Mouse (Mus musculus): Measurements from ENCODE around the gene Ppp4r1.

The Ppp4r1 gene

DNA sequence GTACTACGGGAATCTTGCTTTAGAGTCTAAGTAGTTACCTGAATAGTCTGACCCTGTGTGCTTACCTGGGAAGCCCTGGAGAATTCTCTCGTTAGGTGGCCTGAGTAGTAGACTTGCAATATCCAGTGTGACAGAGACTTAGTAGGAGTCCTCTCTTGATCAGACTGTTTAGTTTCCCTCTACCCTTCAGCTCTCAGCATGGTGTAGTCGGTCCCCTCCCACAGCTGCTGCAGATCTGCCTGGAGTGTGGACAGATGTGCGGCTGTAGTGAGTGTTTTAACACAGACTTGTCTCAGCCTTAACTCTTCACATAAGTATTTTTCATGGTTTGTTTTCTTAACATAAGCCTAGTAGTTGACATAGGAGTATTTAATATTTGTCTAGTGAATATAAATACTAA, 19.7 kb downstream of the Ppp4r1 start:
- DNase-seq (ENCODE audit: low spot score in 2 of 2): no peak

DNA sequence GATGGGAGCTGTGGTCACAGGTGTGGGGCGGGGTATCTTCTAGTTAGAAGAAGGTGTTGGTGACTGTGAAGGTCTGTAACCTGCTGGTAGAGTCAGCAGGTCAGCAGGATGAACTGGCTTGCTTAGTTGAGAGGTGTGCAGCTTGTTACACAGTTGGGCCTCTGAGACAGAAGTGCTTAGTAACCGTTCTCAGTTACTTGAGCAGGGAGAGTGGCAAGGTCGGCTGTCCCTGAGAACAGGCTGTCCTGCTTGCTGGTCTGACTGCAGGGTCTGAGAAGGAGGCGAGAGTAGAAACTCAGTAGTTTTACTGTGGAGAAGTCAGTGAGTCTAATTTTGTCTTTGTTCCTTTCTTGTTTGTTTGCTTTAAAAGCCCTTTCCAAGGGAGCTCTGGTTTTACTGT, 23.6 kb downstream of the Ppp4r1 start:
- no peak for DNase-seq (ENCODE audit: low spot score in 2 of 2)

GRCm38 (mm10) chr17:65806416-65806815, 24.0 kb downstream of the Ppp4r1 start:
- DNase-seq (ENCODE audit: low spot score in 2 of 2): no peak

DNA sequence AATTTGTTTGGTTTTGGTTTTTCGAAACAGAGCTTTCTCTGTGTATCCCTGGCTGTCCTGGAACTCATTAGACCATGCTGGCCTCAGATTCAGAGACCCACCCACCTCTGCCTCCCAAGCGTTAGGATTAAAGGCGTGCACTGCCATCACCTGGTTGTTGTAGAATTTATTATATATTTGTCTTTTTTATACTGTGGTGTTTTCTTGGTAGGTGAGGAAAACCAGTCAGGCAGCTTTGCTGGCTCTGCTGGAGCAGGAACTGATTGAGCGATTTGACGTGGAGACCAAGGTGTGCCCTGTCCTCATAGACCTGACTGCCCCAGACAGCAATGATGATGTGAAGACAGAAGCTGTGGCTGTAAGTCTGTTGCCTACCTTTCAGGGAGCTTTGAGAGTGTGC, 28.7 kb downstream of the Ppp4r1 start:
- no peak for DNase-seq (ENCODE audit: low spot score in 2 of 2)

DNA sequence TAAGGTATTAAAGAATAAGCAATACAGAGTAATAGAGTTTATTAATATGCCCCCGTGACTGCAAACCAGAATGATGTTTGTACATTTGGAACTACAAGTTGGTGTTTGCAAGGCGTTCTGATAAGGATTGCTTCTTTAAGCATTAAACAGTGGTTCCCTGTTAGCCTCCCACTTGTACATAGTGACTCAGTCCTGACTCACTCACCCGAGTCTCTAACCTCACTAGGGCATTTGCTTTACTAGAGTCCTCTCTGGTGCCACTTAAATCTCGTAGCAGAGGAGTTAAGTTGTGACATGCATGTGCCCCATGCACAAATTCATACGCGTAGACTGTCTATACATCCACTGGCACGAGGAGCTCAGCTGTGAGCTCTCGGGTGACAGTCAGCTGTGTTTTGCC, 31.4 kb downstream of the Ppp4r1 start:
- DNase-seq (ENCODE audit: low spot score in 2 of 2): no peak

DNA sequence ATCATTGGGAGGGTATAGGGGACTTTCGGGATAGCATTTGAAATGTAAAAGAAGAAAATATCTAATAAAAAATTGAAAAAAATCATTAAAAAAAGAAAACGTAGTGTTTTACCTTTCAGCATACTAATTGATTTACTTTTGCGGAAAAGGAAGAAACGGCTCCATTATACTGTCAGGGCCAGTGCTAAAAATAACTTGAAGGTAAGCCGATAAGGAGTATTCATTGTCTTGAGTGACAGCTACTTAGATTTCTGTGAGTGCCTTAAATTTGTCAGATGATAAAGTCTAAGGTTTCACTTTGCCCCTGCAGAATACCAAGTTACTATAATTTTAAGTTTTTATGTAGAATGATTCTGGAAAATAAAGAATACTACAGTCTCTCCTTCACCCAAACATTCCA, 37.8 kb downstream of the Ppp4r1 start:
- DNase-seq (ENCODE audit: low spot score in 2 of 2): no peak

GRCm38 (mm10) chr17:65822423-65822822, 40.0 kb downstream of the Ppp4r1 start:
- DNase-seq (ENCODE audit: low spot score in 2 of 2): no peak

DNA sequence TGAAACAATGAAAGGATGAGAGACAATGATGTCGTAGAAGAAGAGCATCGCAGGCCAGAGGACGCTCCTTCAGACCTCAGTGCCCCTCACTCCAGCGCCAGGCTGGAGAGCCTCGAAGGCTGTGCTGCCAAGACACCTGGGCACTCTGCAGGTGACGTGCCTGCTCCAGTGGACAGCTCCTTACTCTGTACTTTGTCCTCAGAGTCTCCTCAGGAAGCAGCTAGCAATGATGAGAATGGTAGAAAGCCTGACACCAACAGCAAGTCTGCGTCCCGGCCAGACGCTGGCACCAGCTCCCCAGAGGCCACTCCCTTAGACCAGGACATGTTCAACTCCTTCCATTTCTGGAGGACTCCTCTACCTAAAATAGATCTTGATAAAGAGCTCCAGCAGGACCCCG, 41.9 kb downstream of the Ppp4r1 start:
- no peak for DNase-seq (ENCODE audit: low spot score in 2 of 2)

GRCm38 (mm10) chr17:65826257-65826656, 43.9 kb downstream of the Ppp4r1 start:
- no peak for DNase-seq (ENCODE audit: low spot score in 2 of 2)

- DNase-seq (ENCODE audit: low spot score in 2 of 2): no peak
Measured at GRCm38 (mm10) chr17:65827119-65827840, 44.9 kb downstream of the Ppp4r1 start.

DNA sequence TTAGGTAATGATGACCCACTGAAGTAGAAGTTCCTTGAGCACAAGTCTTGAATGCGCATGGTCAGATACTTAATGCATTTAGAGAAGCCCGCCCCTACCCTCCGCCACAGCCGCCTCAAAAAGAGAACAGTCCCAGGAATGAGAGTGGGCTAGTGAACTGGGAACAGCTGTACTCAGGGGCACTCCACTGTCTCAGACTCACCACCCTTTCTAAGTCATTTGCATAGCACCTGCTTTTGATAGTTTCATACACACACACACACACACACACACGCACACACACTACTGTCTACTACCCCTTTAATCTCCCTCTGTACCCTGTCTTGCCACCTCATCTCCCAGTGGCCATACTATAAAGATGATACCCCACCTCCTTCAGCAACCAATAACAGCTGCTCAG, 45.5 kb downstream of the Ppp4r1 start:
- DNase-seq (ENCODE audit: low spot score in 2 of 2): no peak

DNA sequence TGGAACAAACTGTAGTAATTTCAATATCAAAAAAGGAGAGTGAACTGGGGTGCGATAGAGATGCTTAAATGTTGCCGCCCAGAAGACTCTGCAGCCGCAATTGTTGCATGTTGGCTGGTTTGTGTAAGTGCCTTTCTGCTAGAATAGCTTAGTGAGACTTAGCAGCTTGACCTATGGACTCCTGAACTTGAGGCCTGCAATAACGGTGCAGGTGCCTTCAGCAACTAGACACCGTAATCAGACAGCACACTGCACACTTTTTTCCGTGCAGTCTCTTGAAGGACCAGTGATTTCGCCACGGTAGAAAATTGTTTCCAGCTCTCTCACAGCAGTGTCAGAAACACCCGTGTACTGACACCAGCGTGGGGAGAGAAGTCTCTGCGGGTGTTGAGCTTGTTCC, 46.6 kb downstream of the Ppp4r1 start:
- DNase-seq (ENCODE audit: low spot score in 2 of 2): no peak

GRCm38 (mm10) chr17:65830216-65830863, 48.0 kb downstream of the Ppp4r1 start:
- no peak for DNase-seq (ENCODE audit: low spot score in 2 of 2)

DNA sequence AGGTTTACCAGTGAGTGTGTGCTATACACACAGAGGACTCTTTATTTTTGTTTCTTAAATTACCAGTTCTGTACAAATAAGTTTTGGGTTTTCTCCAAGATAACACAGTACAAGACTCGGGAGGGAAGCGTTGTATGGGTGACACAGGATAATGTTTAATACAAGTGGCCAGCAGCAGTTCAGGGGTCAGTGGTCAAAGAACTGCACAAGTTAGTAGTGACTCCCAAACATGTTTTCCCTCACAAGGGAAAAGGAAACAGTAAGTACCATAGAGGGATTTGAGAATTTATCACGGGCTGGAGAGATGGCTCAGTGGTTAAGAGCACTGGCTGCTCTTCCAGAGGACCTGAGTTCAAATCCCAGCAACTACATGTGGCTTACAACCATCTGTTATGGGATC, 51.5 kb downstream of the Ppp4r1 start:
- DNase-seq (ENCODE audit: low spot score in 2 of 2): no peak

DNA sequence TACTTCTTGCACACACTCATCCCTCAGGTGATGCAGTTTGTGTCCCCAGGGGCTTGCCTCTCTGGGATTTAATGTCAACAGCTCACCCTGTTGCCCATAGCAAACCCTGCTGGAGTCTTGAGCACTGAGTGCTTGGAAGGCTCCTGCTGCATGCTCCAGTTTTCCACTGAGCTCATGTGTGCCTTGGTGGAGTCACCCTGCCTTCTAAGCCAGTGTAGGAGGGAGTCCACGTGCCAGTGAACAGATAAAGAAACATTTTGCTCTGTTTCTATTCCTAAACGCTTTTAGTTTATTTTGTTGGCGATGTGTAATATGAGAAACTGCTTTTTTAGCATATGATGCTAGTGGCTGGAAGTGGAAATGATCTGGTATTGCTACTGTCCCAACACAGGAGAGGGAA, 54.4 kb downstream of the Ppp4r1 start:
- no peak for DNase-seq (ENCODE audit: low spot score in 2 of 2)

DNA sequence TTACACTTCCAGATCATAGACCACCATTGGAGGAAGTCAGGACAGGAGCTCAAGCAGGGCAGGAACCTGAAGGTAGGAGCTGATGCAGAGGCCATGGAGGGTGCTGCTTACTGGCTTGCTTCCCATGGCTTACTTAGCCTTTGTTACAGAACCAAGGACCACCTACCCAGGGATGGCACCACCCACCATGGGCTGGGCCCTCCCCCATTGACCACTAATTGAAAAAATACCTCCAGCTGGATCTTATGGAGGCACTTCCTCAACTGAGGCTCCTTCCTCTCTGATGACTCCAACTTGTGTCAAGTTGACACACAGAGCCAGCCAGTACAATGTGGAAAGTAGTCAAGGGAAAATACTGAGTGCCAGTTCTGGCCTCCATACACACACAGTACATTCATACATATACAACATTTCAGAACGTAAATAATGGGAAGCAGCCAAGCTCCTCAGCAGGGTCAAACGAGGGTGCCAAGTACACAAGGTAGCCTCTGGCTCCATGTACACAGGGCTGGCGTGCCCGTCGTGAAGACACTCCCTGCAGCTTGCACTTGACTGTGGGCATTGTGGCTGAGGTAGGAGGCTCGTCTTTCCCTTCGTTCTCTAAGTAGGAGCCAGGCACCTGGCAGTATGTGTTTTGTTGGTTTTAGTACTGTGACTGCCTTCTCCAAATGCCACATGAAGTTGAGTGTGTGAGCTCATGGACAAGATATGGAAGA, 57.3 kb downstream of the Ppp4r1 start:
- DNase-seq (ENCODE audit: low spot score in 2 of 2): no peak

- DNase-seq (ENCODE audit: low spot score in 2 of 2): no peak
Measured at GRCm38 (mm10) chr17:65842669-65843381, 60.5 kb downstream of the Ppp4r1 start.

DNA sequence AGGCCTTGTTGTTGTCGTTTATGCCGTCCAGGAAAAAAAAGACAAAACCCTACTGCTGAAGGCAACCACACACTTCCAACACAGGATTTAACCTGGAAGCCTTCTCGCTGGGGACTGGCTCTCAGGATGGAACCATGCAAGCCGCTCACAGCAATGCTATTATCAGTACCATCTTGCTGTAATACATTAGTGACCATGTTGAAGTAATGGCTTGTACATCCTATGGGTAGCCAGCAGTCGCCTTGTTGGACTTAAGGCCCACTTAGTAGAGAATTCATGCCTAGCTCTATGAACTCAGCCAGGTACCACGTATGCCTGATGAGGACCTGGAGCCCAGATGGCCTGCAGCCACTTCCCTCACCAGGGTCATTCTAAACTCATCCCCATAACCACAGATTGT, 63.0 kb downstream of the Ppp4r1 start:
- no peak for DNase-seq (ENCODE audit: low spot score in 2 of 2)

DNA sequence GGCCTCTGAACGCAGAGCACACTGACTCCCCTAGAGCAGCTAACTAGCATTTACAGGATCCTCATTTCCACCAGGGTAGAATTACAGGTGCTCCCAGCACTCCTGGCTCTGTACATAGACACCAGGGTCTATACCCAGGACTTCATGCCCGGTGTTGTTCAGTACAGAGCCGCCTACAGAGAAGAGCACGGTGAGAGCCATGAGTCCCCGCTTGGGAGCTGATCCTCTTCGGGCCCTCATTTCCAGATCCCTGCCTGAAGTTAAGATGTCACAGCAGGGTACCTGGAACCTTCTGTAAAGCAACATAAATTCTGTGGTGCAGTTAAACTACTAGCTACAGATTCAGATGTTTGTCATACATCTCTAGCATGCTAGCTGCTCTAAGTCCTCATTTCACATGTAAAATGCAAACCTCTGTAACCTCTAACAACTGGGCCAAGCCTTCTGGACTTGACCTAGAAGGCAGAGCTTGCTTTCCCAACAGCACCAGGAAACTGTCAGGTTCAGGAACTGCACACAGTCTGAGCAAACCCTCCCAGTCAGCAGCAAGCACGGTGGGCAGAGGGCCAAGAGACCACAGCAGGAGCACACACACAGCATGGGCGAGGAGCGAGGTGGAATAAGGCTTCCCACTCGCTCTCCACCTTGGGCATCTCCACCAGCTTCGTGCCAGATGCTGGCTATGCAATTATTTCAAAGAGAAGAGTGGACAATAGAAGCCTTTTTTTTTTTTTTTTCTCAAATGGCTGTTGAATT, 65.5 kb downstream of the Ppp4r1 start:
- DNase-seq (ENCODE audit: low spot score in 2 of 2): no peak

DNA sequence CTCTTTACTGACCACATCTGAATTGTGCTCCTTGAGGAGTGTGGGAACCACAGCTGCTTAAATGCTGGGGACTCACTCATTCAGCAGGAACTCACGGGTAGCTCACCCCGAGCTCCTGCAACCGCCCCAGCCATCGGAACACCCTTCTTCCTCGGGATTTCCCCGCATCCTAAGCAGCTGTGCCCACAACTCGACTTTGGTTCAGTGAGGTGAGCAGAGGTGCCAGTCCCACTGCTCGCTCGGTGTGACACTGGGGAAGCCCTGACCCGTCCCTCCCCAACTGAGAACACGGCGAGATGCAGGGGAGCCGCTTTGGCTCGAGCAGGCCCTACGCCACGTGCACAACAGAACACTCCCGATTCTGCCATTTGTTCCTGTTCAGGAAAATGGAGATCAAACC, 68.1 kb downstream of the Ppp4r1 start:
- no peak for DNase-seq (ENCODE audit: low spot score in 2 of 2)

DNA sequence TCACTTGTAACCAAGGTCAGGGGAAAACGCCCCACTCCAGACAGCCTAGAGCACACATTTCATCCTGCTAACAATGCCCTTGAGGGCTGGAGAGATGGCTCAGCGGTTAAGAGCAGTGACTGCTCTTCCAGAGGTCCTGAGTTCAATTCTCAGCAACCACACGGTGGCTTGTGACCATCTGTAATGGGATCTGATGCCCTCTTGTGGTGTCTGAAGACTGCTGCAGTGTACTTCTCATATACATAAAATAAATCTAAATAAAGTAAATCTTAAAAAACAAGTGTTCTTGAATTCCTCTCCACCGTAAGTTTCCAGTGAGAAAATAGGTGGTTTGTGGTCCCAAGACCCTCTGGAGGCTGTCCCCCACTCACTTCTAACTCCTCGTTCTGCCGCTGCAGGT, 69.4 kb downstream of the Ppp4r1 start:
- DNase-seq (ENCODE audit: low spot score in 2 of 2): no peak

DNA sequence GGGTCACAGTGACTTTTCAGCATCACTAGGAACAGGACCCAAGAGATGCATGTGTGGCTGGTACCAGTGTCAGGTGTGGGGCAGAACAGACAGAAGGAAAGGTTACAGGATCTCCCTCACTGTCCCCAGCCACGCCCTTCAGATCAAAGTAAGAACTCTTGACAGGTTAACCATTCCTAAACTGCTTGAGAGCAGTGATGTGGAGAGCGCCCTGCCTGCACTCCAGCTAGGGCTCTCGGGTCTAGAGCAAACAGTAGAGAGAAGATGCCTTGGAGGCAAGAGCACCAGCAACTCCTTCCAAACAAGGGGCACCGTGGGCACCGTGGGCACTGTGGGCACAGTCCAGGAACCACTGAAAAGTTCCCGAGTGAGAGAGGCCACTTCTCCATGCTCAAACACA, 71.0 kb downstream of the Ppp4r1 start:
- no peak for DNase-seq (ENCODE audit: low spot score in 2 of 2)
